Mouse (Mus musculus) stomach, embryonic 14.5 days (tissue): ENCODE data around the gene Mboat7. TPM values are rescaled to one million over a fixed set of nuclear protein-coding genes. Genes with fewer than 3 reads are reported as not detected.

Experiments
- ATAC-seq: fragments of 200-750 bp; cut with Nextera tagmentation; 2 replicates; pipeline ENCODE4 v1.8.0; 2017; ENCODE audit warnings: low read depth, moderate TSS enrichment; ENCODE audit not compliant: insufficient number of reproducible peaks, insufficient read depth, low FRiP score
- H3K27ac ChIP-seq: fragments of 300-500 bp; sonication (generic); 2 replicates; pipeline ENCODE4 v1.5.1; 2014; ENCODE audit warnings: mild to moderate bottlenecking, low read length, moderate library complexity, mixed read lengths
- H3K27me3 ChIP-seq: fragments of 300-500 bp; sonication (generic); 2 replicates; pipeline ENCODE4 v1.6.1; 2014; ENCODE audit warnings: low read length, control low read depth, mixed read lengths; ENCODE audit not compliant: control insufficient read depth, insufficient read depth
- H3K36me3 ChIP-seq: fragments of 300-500 bp; sonication (generic); 2 replicates; pipeline ENCODE4 v1.6.1; 2014; ENCODE audit warnings: mild to moderate bottlenecking, control low read depth, low read length, moderate library complexity, mixed read lengths; ENCODE audit not compliant: control insufficient read depth, insufficient read depth
- H3K4me1 ChIP-seq: fragments of 300-500 bp; sonication (generic); 2 replicates; pipeline ENCODE4 v1.6.1; 2014; ENCODE audit warnings: low read length, control low read depth, mixed read lengths; ENCODE audit not compliant: control insufficient read depth, insufficient read depth
- H3K4me2 ChIP-seq: fragments of 300-500 bp; sonication (generic); replicated peaks from 2 replicates; pipeline ENCODE4 v1.6.1; 2014; ENCODE audit warnings: low read depth, low read length, control low read depth
- H3K4me3 ChIP-seq: fragments of 300-500 bp; sonication (generic); 2 replicates; pipeline ENCODE4 v1.5.1; 2014; ENCODE audit warnings: low read depth, low read length, control low read depth
- H3K9ac ChIP-seq: fragments of 300-500 bp; sonication (generic); replicated peaks from 2 replicates; pipeline ENCODE4 v1.6.1; 2014; ENCODE audit warnings: low read depth, mild to moderate bottlenecking, control low read depth, low read length, moderate library complexity, mixed read lengths
- H3K9me3 ChIP-seq: fragments of 300-500 bp; sonication (generic); 2 replicates; pipeline ENCODE4 v1.6.1; 2016; ENCODE audit warnings: low read depth, low read length, control low read depth; ENCODE audit not compliant: control insufficient read depth
- WGBS: fragments of 180-500 bp; shearing (Covaris S2); extraction: QIAGEN DNeasy Blood & Tissue Kit; methylation state at CpG from one replicate; pipeline ENCODE4 v1.1.7; 2014; 5-methylcytosine and 5-hydroxymethylcytosine counted together
- polyA plus RNA-seq: library from polyadenylated mRNA; unstranded; fragments of >200 nt; fragmentation: Nextera tagmentation; extraction: Ambion mirVana; gene quantifications from 2 replicates; pipeline ENCODE4 v1.2.1, GENCODE M21; 2014

The Mboat7 gene
- polyA plus RNA-seq, 1 experiment from 2014 or later: 36.8 TPM

DNA sequence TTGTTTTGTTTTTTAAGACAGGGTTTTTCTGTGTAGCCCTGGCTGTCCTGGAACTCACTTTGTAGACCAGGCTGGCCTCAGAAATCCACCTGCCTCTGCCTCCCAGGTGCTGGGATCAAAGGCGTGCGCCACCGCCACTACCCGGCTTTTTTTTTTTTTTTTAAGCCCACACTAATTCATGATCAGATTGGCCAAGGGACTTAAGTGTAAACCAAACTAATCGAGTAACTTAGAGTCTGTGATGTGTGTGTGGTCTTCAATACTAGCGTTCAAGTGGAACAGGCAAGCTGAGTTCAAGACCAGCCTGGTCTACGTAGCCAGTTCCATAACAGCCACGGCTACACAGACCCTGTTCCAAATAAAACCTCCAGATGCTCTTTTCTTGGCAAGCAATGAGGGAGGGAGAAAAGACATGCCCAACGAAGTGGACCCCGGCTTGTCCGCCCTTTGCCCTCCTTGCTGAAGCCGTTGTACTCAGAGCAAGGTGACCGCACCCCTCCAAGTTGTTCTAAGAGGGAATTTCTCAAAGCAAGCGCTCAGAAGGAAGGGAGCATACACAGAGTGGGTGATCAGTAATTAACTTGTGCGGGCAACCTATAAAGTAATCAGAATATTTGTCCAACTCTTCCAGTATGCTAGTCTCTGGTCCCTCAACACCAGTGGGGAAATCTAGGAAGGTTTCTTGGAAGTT is 28.7 kb downstream of the Mboat7 start:
- H3K9ac ChIP-seq: peak overlapping the region; percentile 59
- peak overlapping the region; percentile 49 for H3K4me2 ChIP-seq
- peaks cover 27% of the 10 kb centered on the region for H3K36me3 ChIP-seq
- no peak for ATAC-seq
- no peaks in the 10 kb centered on the region for H3K9me3 ChIP-seq
- no peaks in the 10 kb centered on the region for H3K27me3 ChIP-seq
- WGBS: 34% methylated on average over 15 of the region's 15 CpGs
- peak overlapping the region; percentile 59 for H3K4me3 ChIP-seq
- 0 out of 2 replicates have a peak, but pooled peaks cover 10% of the 10 kb centered on the region for H3K4me1 ChIP-seq
- peak overlapping the region; percentile 88 for H3K27ac ChIP-seq

DNA sequence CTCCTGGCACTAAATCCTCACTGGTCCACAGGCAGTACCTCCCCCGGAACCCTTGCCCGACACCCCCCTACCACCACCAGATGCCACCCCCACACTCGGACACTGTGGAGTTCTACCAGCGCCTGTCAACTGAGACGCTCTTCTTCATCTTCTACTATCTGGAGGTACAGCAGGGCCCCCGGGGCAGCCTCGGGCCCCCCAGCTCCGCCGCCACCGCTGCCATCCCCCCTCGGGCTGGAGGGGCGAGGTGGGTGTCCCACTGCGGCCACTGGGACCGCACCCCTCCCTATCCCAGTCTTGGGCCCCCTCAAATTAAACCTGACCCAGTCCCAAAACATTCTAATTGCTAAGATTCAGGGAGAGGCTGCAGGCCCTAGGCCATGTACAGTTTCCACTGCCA is 34.7 kb downstream of the Mboat7 start:
- no peak overlapping the region for H3K4me3 ChIP-seq
- no peaks in the 10 kb centered on the region for H3K27me3 ChIP-seq
- no peak overlapping the region for H3K9ac ChIP-seq
- no peaks in the 10 kb centered on the region for H3K9me3 ChIP-seq
- H3K4me2 ChIP-seq: no peak overlapping the region
- no peak for ATAC-seq
- WGBS: 92% methylated on average over 14 of the region's 14 CpGs
- no peak overlapping the region for H3K27ac ChIP-seq
- H3K36me3 ChIP-seq: peaks cover 86% of the 10 kb centered on the region
- 0 out of 2 replicates have a peak, but pooled peaks cover 2% of the 10 kb centered on the region for H3K4me1 ChIP-seq

DNA sequence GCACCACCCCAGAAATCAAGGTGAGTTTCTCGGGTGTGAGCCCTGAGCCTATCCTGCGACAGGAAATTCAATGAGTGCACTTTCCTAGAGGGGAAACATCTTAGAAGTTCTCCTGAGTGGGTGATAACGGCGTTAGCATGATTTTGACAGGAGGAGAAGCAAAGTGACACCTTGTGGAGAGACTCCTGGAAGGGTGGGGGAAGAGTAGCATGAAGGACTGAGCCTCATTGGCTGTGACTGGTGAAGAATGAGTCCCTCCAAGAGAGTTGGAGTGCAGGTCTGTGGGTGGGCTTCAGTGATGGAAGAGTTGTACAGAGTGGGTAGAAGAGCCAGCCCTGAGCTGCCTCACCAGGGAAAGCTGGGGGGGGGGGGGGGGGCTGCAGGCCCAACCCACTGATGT is 36.4 kb downstream of the Mboat7 start:
- Histone ChIP-seq H3K9ac (no peak overlapping the region), H3K4me1 (no peaks in the 10 kb centered on the region)
- WGBS: 83% methylated on average over 4 of the region's 4 CpGs

DNA sequence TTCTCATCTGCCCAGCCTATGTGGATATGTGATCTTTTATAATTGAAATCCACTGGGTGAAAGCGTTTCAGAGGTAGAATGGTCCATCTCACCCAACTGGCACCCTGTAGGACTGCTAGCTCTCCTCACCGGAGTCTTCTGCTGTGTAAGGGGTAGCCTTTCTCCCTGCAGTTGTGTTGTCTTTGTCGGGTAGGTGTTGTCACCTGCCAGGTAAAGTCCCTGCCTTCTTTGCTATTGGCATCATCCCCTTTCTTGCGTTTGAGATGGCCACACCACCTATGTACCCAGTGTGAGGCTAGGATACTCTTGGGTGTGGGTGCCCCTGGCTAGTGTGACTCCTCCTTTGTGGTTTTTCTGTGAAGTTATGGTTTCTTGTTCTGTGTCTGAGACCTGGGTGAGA is 46.7 kb downstream of the Mboat7 start:
- Histone ChIP-seq H3K27ac (no peak overlapping the region), H3K36me3 (peaks cover 21% of the 10 kb centered on the region), H3K4me2 (peak overlapping the region; percentile 91), H3K4me1 (peaks cover 27% of the 10 kb centered on the region), H3K27me3 (no peaks in the 10 kb centered on the region), H3K4me3 (peak overlapping the region; percentile 91), H3K9me3 (no peaks in the 10 kb centered on the region), H3K9ac (peak overlapping the region; percentile 97)
- WGBS: 55% methylated on average over 4 of the region's 4 CpGs
- no peak for ATAC-seq

More for the DNA sequence above, 36.4 kb downstream of the Mboat7 start:
- no peak overlapping the region for H3K4me3 ChIP-seq
- H3K27ac ChIP-seq: no peak overlapping the region
- peaks cover 91% of the 10 kb centered on the region for H3K36me3 ChIP-seq
- no peaks in the 10 kb centered on the region for H3K9me3 ChIP-seq
- no peaks in the 10 kb centered on the region for H3K27me3 ChIP-seq
- ATAC-seq: no peak
- no peak overlapping the region for H3K4me2 ChIP-seq

DNA sequence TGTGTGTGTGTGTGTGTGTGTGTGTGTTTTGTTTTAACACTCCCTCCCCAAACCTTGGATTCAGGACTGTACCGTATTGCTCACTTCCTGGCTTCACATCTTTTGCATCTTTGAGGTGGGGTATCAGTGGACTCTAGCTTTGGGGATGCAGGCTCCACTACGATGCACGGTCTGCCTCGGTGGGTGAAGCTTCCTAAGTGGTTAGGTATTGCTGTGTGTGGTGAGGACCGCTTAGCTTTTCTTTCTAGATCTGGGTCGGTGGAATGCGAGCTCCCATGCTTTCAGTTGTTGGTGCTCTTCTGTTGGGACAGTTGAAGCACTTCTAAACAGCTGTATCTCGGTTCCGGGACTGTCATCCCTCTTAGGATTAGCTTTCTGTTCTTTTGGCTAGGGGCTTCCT is 47.1 kb downstream of the Mboat7 start:
- H3K4me3 ChIP-seq: peak overlapping the region; percentile 91
- peak overlapping the region; percentile 97 for H3K9ac ChIP-seq
- H3K9me3 ChIP-seq: no peaks in the 10 kb centered on the region
- H3K27ac ChIP-seq: no peak overlapping the region; the same call in 1 of the 2 replicates
- H3K36me3 ChIP-seq: peaks cover 17% of the 10 kb centered on the region; the same call in 1 of the 2 replicates
- ATAC-seq: no peak
- WGBS: 5% methylated on average over 9 of the region's 9 CpGs
- H3K4me1 ChIP-seq: peaks cover 27% of the 10 kb centered on the region
- H3K27me3 ChIP-seq: no peaks in the 10 kb centered on the region
- peak overlapping the region; percentile 91 for H3K4me2 ChIP-seq

DNA sequence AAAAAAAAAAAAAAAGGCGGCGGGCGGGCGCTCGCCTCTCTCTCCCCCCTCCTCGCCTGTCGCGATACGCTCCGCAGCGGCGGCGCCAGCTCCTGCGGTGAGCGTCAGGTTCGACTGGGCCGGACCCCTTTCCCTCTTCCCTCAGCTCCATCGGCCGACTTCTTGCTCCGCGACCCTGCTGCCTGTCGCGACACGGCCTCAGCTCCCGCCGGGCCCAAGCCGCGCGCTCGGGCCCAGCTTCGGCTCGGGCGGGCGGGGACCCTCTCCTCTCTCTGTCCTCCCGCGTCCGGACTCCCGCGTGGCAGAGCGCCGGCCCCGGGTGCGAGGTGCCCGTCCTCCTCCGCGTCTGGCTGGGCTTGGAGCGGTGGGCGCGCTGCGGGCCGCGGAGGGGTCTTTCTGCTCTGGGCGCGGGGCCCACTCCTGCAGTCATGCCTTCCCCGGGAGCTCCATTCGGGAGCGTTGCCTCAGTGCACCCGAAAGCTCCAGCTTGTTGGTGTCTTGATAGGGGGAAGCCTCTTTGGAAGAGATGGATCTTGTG is 47.8 kb downstream of the Mboat7 start:
- Histone ChIP-seq H3K36me3 (peaks cover 16% of the 10 kb centered on the region), H3K27me3 (no peaks in the 10 kb centered on the region), H3K4me1 (peaks cover 27% of the 10 kb centered on the region), H3K4me2 (peak overlapping the region; percentile 91), H3K4me3 (peak overlapping the region; percentile 91), H3K9ac (peak overlapping the region; percentile 97), H3K9me3 (no peaks in the 10 kb centered on the region), H3K27ac (peak overlapping the region; percentile 98)
- ATAC-seq: no peak
- under 1% methylated on average over 52 of the region's 58 CpGs for WGBS

DNA sequence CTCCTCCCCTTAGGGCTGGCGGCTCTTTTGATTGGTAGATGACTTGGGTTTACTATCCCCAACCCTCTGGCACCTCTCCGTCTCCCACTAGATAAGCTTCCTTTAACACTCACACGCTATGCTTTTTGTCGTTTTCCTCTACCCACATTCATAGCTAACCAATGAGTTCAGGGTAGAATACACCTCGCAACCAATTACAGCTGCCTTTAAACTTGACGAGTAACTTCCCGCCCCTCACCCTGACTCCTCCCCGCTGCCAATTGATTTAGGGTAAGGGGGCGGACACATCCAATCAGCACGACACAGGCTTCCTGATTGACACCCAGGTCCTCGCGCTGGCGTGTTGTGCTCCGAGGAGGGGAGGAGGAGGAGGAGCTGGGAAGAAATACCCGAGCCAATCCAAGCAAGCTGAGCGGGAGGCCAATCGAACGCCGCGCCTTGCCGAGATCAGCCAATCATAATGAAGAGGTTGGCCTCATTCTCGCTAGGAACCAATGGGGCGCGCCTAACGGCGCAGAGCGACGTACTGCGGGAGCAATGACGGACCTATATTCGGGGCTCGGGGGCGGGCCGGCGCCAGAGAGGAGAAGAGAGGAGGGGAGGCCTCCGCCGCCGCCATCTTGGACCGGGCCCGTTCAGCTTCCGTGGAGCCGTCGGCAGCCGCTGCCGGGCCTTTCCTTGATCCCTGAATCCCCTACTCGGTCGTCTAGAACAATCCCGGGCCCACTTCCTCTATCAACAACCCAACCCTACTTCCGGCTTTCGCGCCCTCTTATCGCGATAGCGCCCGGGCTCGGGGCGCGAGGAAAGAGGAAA is 48.4 kb downstream of the Mboat7 start, which contains the start of gene Cnot3:
TSS of gene Cnot3 (plus strand) at position 597 of the 816 bp plus-strand sequence.
- H3K4me3 ChIP-seq: peak within 1 kb of the TSS; percentile 91
- peak within 1 kb of the TSS; percentile 97 for H3K9ac ChIP-seq
- H3K9me3 ChIP-seq: no peaks in the 10 kb centered on the region
- H3K27ac ChIP-seq: peak within 1 kb of the TSS; percentile 98
- peak; percentile 98 for ATAC-seq
- under 1% methylated on average over 43 of the region's 58 CpGs for WGBS
- peaks cover 15% of the 10 kb centered on the region for H3K36me3 ChIP-seq
- peak within 1 kb of the TSS; percentile 91 for H3K4me2 ChIP-seq
- H3K27me3 ChIP-seq: no peaks in the 10 kb centered on the region
- peaks cover 27% of the 10 kb centered on the region for H3K4me1 ChIP-seq

DNA sequence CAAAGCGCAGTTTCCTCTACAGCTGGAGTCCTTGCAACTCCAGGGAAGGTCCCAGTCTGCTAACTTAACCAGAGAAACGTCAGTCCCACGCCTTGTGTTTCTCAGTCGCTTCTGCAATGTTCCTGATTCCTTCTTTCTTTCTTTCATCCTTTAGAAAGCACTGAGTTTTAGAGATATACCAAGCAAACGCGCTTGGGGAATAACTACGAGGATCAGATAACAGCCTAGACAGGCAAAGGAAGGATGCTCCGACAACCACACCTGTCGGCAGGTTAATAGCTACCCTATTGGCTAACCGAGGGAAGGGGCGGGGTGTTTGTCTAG is 49.0 kb downstream of the Mboat7 start:
- Histone ChIP-seq H3K36me3 (peaks cover 10% of the 10 kb centered on the region), H3K27me3 (no peaks in the 10 kb centered on the region), H3K4me2 (peak overlapping the region; percentile 54), H3K27ac (no peak overlapping the region; the same call in 1 of the 2 replicates), H3K4me3 (peak overlapping the region; percentile 91), H3K4me1 (peaks cover 27% of the 10 kb centered on the region), H3K9ac (no peak overlapping the region), H3K9me3 (no peaks in the 10 kb centered on the region)
- no peak for ATAC-seq
- 2% methylated on average over 11 of the region's 11 CpGs for WGBS
